In the genomic region with DNA sequence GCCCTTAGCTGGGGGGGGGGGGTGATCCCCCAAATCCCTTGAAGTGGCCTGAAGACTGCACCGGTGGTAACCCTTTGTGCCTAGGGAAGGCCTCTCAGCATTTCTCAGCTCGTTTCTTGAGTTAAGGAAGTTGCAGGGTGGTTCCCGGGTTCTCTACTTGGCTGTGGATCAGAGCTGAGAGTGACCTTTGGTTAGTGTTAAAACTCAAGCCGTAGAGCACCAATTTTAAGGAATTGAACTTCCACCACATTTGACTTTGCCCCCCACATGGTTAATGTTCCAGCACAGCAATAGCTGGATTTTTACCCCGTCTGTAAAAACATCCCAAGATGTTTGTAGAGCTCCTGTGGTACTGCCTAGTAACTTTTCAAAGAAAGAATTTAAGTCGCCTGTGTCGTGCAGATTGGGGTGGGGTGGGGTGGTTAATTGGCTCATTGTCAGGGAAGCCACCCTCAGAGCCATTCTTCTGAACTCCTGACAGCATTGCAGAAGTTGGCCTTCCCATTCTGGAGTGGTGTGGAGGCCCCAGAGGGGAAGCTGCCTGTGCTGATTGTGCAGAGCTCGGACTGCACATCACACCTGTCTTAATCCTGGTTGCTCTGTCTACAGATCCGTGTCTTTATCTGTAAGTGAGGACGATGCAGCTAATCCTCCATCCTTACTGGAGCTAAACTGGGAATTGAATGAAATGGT, we compare ENCODE assay signal across 7 mouse cellular contexts. TPM values are rescaled to one million over a fixed set of nuclear protein-coding genes. Genes with fewer than 3 reads are reported as not detected.
A peak's percentile ranks its signal among the peaks of the same experiment; 100 is the strongest.
DNase-seq lines count a peak whose midpoint lies in the region; ATAC-seq and TF ChIP-seq lines count a peak whose summit lies in the region.

No protein-coding gene starts in this region.

- DNase-seq in G1E (ENCODE audit: low spot score), result no peak
- DNase-seq in urinary bladder, postnatal 4 days (ENCODE audit: low spot score in 2 of 2), result no peak
- no peak for DNase-seq in thymus, adult 18-20 months

- H3K4me3 ChIP-seq in G1E (ENCODE audit: low read depth, low read length) (peak overlapping the region; percentile 98; the same call in 1 of the 2 replicates), macrophage (ENCODE audit: inconsistent target) (peak overlapping the region; percentile 91)
- peak overlapping the region; percentile 83 for H3K4me3 ChIP-seq in brown adipose tissue, adult 24 weeks (ENCODE audit: insufficient read depth, low read depth, low read length)
- H3K4me3 ChIP-seq in intestine, embryonic 16.5 days (ENCODE audit: low read length), result peak overlapping the region; percentile 97

- H3K4me1 ChIP-seq in G1E (ENCODE audit: insufficient read depth, low read depth, low read length), result peaks cover 48% of the 10 kb centered on the region
- H3K4me1 ChIP-seq in brown adipose tissue, adult 24 weeks (ENCODE audit: control insufficient read depth, insufficient read depth, insufficient read length, low read length), result peaks cover 12% of the 10 kb centered on the region
- peaks cover 30% of the 10 kb centered on the region for H3K4me1 ChIP-seq in intestine, embryonic 16.5 days (ENCODE audit: control insufficient read depth, insufficient read depth, low read length)

- no peaks in the 10 kb centered on the region for H3K27me3 ChIP-seq in G1E (ENCODE audit: insufficient read depth, low read length)
- no peaks in the 10 kb centered on the region for H3K27me3 ChIP-seq in intestine, embryonic 16.5 days (replicated peaks; ENCODE audit: control insufficient read depth, insufficient read depth, low read length)

- ATAC-seq in G1E (ENCODE audit: extremely low read depth, insufficient number of reproducible peaks, low FRiP score, poor library complexity, severe bottlenecking), result no peak
- ATAC-seq in intestine, embryonic 16.5 days, result no peak
- no peak for ATAC-seq in frontal cortex, adult (ENCODE audit: low TSS enrichment)

- peaks cover 46% of the 10 kb centered on the region for H3K36me3 ChIP-seq in G1E (replicated peaks)
- H3K36me3 ChIP-seq in intestine, embryonic 16.5 days (ENCODE audit: control insufficient read depth, insufficient read depth, low read length), result 0 out of 2 replicates have a peak, but pooled peaks cover 5% of the 10 kb centered on the region
- peaks cover 31% of the 10 kb centered on the region for H3K36me3 ChIP-seq in macrophage (ENCODE audit: inconsistent target)

- peaks cover 56% of the 10 kb centered on the region for H3K79me2 ChIP-seq in macrophage (ENCODE audit: inconsistent target)

- no peak for TF ChIP-seq CTCF in G1E (IDR thresholded peaks at IDR 0.05; ENCODE audit: low read depth, low read length)

- peaks cover 3% of the 10 kb centered on the region for H3K9me3 ChIP-seq in G1E (replicated peaks)
- H3K9me3 ChIP-seq in intestine, embryonic 16.5 days (ENCODE audit: control insufficient read depth, low read length), result no peaks in the 10 kb centered on the region

- peak overlapping the region; percentile 60 for H3K27ac ChIP-seq in brown adipose tissue, adult 24 weeks (replicated peaks; ENCODE audit: low read depth, low read length)
- H3K27ac ChIP-seq in intestine, embryonic 16.5 days (ENCODE audit: low read length), result peak overlapping the region; percentile 96
- peak overlapping the region; percentile 95 for H3K27ac ChIP-seq in macrophage

- H3K4me2 ChIP-seq in intestine, embryonic 16.5 days (ENCODE audit: low read depth, low read length), result peak overlapping the region; percentile 90

- H3K9ac ChIP-seq in intestine, embryonic 16.5 days (ENCODE audit: low read depth, low read length), result peak overlapping the region; percentile 91

- 48% methylated on average over 10 of the region's 10 CpGs for WGBS in intestine, embryonic 16.5 days
- 22% methylated on average over 10 of the region's 10 CpGs for WGBS in macrophage (ENCODE audit: missing documents)

RNA-seq across cellular contexts. Expression of a gene that starts 1.5 kb away (rescaled TPM):
- 30.2 and 38.6 TPM in 2 replicates for total RNA-seq in G1E (2014; fragmentation: Nextera tagmentation)
- total RNA-seq in G1E (2017), result 38.0 and 38.5 TPM in 2 replicates
- 24.5 and 25.2 TPM in 2 replicates for polyA plus RNA-seq in G1E (2012)
- 28.8 and 38.6 TPM in 2 replicates for polyA plus RNA-seq in brown adipose tissue, adult 24 weeks (2012; ENCODE audit: insufficient read depth, insufficient read length, missing spikeins)
- polyA plus RNA-seq in intestine, embryonic 16.5 days (2015; fragmentation: Nextera tagmentation; extraction: Ambion mirVana), result 8.3 and 9.8 TPM in 2 replicates
- 100 to 1,000 TPM in 21 of 26 experiments, 10 to 100 TPM in 5; 54.1 to 618 (median 298) TPM for total RNA-seq in macrophage (2018; cell fraction: chromatin; rRNA removed)
- 100 to 1,000 TPM in 22 of 26 experiments, 10 to 100 TPM in 4; 77.7 to 267 (median 143) TPM for total RNA-seq in macrophage (2018; cell fraction: cytosol; rRNA removed)
- 100 to 1,000 TPM in 21 of 26 experiments, 10 to 100 TPM in 5; 46.8 to 407 (median 237) TPM for total RNA-seq in macrophage (2018; cell fraction: nucleus; rRNA removed)
- 79.6 to 115 TPM (median 108 TPM) in 3 replicates for polyA plus RNA-seq in macrophage (2018)

RNA-seq across cellular contexts. Expression of a gene that starts 10.7 kb away (rescaled TPM):
- 25.1 and 25.8 TPM in 2 replicates for total RNA-seq in G1E (2014; fragmentation: Nextera tagmentation)
- 9.7 and 10.4 TPM in 2 replicates for total RNA-seq in G1E (2017)
- 13.2 and 18.9 TPM in 2 replicates for polyA plus RNA-seq in G1E (2012)
- 19.2 and 23.8 TPM in 2 replicates for polyA plus RNA-seq in brown adipose tissue, adult 24 weeks (2012; ENCODE audit: insufficient read depth, insufficient read length, missing spikeins)
- 3.3 and 3.7 TPM in 2 replicates for polyA plus RNA-seq in intestine, embryonic 16.5 days (2015; fragmentation: Nextera tagmentation; extraction: Ambion mirVana)
- total RNA-seq in macrophage (2018; cell fraction: chromatin; rRNA removed), result 10 to 100 TPM in 20 of 26 experiments, 1 to 10 TPM in 6; 1.7 to 60.0 (median 27.9) TPM
- total RNA-seq in macrophage (2018; cell fraction: cytosol; rRNA removed), result 10 to 100 TPM in 6 of 26 experiments, 1 to 10 TPM in 20; 4.5 to 15.2 (median 7.5) TPM
- 10 to 100 TPM in 16 of 26 experiments, 1 to 10 TPM in 10; 3.2 to 46.3 (median 15.2) TPM for total RNA-seq in macrophage (2018; cell fraction: nucleus; rRNA removed)
- 5.5 to 11.1 TPM (median 6.9 TPM) in 3 replicates for polyA plus RNA-seq in macrophage (2018)

RNA-seq across cellular contexts. Expression of a gene that starts 36.2 kb away (rescaled TPM):
- total RNA-seq in G1E (2014; fragmentation: Nextera tagmentation) (1.1 and 2.4 TPM in 2 replicates), G1E (2017) (7.8 and 8.3 TPM in 2 replicates)
- polyA plus RNA-seq in G1E (2012) (36.0 and 43.2 TPM in 2 replicates), macrophage (2018) (1.2 to 5.8 TPM (median 3.8 TPM) in 3 replicates)
- 64.4 and 85.8 TPM in 2 replicates for polyA plus RNA-seq in brown adipose tissue, adult 24 weeks (2012; ENCODE audit: insufficient read depth, insufficient read length, missing spikeins)
- polyA plus RNA-seq in intestine, embryonic 16.5 days (2015; fragmentation: Nextera tagmentation; extraction: Ambion mirVana), result 42.5 and 45.5 TPM in 2 replicates
- 1 to 10 TPM in 12 of 26 experiments, under 1 TPM in 4, not detected in 10; 0.71 to 4.0 (median 1.4) TPM for total RNA-seq in macrophage (2018; cell fraction: chromatin; rRNA removed)
- total RNA-seq in macrophage (2018; cell fraction: cytosol; rRNA removed), result 1 to 10 TPM; 3.0 to 7.5 (median 5.0) TPM
- total RNA-seq in macrophage (2018; cell fraction: nucleus; rRNA removed), result 1 to 10 TPM in 17 of 26 experiments, under 1 TPM in 7, not detected in 2; 0.60 to 5.1 (median 1.8) TPM

RNA-seq across cellular contexts. Expression of a gene that starts 41.6 kb away (rescaled TPM):
- 25.4 and 29.4 TPM in 2 replicates for total RNA-seq in G1E (2014; fragmentation: Nextera tagmentation)
- total RNA-seq in G1E (2017), result 9.5 and 10.3 TPM in 2 replicates
- 31.0 and 31.4 TPM in 2 replicates for polyA plus RNA-seq in G1E (2012)
- 3.8 and 5.7 TPM in 2 replicates for polyA plus RNA-seq in brown adipose tissue, adult 24 weeks (2012; ENCODE audit: insufficient read depth, insufficient read length, missing spikeins)
- 79.0 and 86.2 TPM in 2 replicates for polyA plus RNA-seq in intestine, embryonic 16.5 days (2015; fragmentation: Nextera tagmentation; extraction: Ambion mirVana)
- total RNA-seq in macrophage (2018; cell fraction: chromatin; rRNA removed), result 10 to 100 TPM in 12 of 26 experiments, 1 to 10 TPM in 14; 1.8 to 20.8 (median 9.3) TPM
- 10 to 100 TPM; 10.0 to 28.7 (median 21.6) TPM for total RNA-seq in macrophage (2018; cell fraction: cytosol; rRNA removed)
- total RNA-seq in macrophage (2018; cell fraction: nucleus; rRNA removed), result 10 to 100 TPM in 21 of 26 experiments, 1 to 10 TPM in 5; 6.8 to 33.9 (median 16.4) TPM
- polyA plus RNA-seq in macrophage (2018), result 10.5 to 24.6 TPM (median 20.1 TPM) in 3 replicates

RNA-seq across cellular contexts. Expression of a gene that starts 43.2 kb away (rescaled TPM):
- 20.3 and 24.2 TPM in 2 replicates for total RNA-seq in G1E (2014; fragmentation: Nextera tagmentation)
- 24.6 and 27.0 TPM in 2 replicates for total RNA-seq in G1E (2017)
- 51.3 and 57.0 TPM in 2 replicates for polyA plus RNA-seq in G1E (2012)
- 11.0 and 12.7 TPM in 2 replicates for polyA plus RNA-seq in brown adipose tissue, adult 24 weeks (2012; ENCODE audit: insufficient read depth, insufficient read length, missing spikeins)
- polyA plus RNA-seq in intestine, embryonic 16.5 days (2015; fragmentation: Nextera tagmentation; extraction: Ambion mirVana), result 59.5 and 62.6 TPM in 2 replicates
- 10 to 100 TPM in 19 of 26 experiments, 1 to 10 TPM in 7; 4.9 to 43.0 (median 22.3) TPM for total RNA-seq in macrophage (2018; cell fraction: chromatin; rRNA removed)
- 10 to 100 TPM; 11.3 to 31.1 (median 20.5) TPM for total RNA-seq in macrophage (2018; cell fraction: cytosol; rRNA removed)
- total RNA-seq in macrophage (2018; cell fraction: nucleus; rRNA removed), result 10 to 100 TPM in 16 of 26 experiments, 1 to 10 TPM in 10; 4.4 to 32.8 (median 13.7) TPM
- 15.1 to 33.4 TPM (median 17.6 TPM) in 3 replicates for polyA plus RNA-seq in macrophage (2018)
